Mouse (Mus musculus) cerebellum, adult (tissue): ENCODE measurements around the gene 2010003K11Rik.

ENCODE experiments used
- ATAC-seq: cut with Nextera tagmentation; 2 replicates; pipeline ENCODE4 v1.9.2; 2017; ENCODE audit warnings: mild to moderate bottlenecking, moderate library complexity, mixed read lengths; ENCODE audit not compliant: insufficient number of reproducible peaks, low FRiP score, low TSS enrichment

Gene 2010003K11Rik

DNA sequence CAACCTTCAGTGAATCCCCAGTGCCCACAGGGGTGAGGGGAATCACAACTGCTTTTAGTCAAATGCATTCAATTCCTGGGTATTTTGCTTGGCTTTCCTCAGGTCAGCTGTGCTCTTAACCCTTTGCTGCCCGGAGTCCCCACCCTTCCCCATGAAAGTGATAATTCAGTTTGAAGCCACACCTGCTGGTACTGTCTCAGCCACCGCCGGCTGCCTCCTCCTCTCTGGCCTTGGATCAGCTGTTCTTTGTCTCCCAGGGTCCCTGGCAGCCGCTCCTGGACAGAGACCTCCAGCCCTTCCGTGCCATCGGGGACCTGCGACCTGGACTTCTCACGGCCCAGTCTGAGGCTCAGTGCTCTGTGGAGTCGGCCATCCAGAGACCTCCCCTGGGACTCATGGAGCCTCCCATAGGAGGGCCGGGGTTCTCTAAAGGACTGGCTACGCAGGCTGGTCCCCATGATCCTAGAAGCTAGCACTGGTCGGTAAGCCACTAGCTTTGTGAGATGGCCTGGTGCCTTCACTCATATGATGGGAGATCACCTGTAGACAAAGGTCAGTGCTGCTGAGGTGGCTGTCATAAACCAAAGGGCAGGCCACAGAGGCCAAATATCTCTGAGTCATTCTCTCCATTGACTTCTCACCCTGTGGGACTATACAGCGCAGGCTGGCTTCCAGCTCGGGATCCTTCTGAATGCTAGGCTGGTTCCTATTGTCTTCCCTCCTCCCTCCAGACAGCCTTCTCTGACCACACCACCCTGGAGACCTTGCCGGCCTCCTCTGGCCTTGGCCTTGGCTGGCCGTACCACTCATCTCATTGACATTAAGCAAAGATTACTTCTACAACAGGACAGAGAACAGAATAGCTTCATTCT lies at the start of gene 2010003K11Rik:
Gene 2010003K11Rik (minus strand): TSS at position 522 of the 872 bp plus-strand sequence.
- no peak for ATAC-seq

GRCm38 (mm10) chr19:4547801-4548200 lies 49.4 kb upstream of the 2010003K11Rik start:
- ATAC-seq = no peak

GRCm38 (mm10) chr19:4545841-4546240 lies 47.5 kb upstream of the 2010003K11Rik start:
- ATAC-seq = no peak

GRCm38 (mm10) chr19:4545091-4545490 lies 46.7 kb upstream of the 2010003K11Rik start:
- ATAC-seq = no peak

- ATAC-seq = no peak
These were observed 43.7 kb upstream of the 2010003K11Rik start for GRCm38 (mm10) chr19:4542081-4542480.

- no peak for ATAC-seq
These were observed 42.6 kb upstream of the 2010003K11Rik start for GRCm38 (mm10) chr19:4540992-4541391.

GRCm38 (mm10) chr19:4540263-4540662 lies 41.9 kb upstream of the 2010003K11Rik start:
- ATAC-seq = no peak

GRCm38 (mm10) chr19:4536606-4537005 lies 38.2 kb upstream of the 2010003K11Rik start:
- ATAC-seq = no peak

DNA sequence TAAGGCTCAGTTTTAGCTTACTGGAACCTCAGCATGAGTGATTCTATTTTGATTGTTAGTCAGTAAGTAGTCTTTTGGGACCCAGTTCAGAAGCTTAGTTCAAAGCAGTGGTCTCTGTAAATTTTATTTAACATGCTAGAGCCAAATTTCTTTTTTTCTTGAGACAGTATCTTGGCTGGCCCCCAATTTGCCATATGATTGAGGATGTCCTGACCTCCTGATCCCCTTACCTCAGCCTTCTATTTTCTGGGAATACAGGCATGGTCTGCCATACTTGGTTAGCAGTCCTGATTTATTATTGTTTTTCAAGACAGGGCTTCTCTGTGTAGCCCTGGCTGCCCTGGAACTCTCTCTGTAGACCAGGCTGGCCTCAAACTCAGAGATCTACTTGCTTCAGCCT lies 37.5 kb upstream of the 2010003K11Rik start:
- ATAC-seq = no peak

GRCm38 (mm10) chr19:4534646-4535045 lies 36.3 kb upstream of the 2010003K11Rik start:
- ATAC-seq = no peak

DNA sequence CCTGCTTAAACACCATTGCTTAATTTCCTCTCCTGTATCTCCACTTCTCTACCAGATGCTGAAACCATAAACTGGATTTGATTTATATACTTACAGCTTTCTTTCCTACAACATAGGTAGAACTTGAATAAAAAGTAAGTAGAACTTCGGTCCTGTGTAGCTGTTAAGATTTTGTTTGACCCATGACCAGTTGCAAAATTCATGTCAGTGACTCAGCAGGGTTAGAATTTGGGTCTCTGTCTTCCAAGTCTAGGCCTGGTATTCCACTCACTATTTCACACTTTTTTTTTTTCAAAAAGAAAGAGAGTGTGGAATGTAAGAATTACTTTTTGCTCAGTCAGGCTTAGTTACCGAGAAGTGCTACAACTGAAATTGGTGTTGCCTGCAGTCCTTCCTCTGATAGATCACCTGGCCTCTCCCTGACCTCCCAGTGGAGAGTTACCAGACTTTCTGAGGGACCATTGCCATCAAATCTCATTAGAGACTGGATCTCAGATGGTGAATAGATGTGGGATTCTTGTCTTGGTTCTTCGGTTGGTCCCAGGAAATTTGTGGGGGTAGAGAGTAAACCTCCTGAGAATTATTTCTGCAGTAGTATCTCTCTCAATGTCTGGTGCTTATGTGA lies 23.2 kb upstream of the 2010003K11Rik start:
- no peak for ATAC-seq

GRCm38 (mm10) chr19:4517483-4517882 lies 19.1 kb upstream of the 2010003K11Rik start:
- no peak for ATAC-seq

- ATAC-seq = no peak
These were observed 17.9 kb upstream of the 2010003K11Rik start for GRCm38 (mm10) chr19:4516288-4516687.

DNA sequence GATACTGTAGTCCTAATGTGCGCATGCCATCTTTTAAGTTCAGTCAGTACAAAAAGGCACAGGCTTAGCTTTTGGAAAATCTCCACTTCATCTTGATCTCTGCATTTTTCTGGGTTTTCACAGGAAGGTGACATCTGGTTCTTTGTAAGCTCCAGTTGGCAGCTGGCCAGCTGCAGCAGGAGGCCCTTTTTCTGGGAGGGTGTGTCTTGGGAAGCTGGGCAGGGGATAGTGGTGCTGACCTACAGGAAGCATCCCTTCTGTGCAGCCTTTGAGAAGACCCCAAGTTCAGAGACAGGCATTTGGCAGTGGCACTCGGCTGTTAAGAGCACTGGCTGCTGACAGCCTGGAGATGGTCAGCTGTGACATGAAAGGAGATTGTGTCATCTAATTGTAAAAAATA lies 17.4 kb upstream of the 2010003K11Rik start:
- ATAC-seq = no peak

- no peak for ATAC-seq
These were observed 15.0 kb upstream of the 2010003K11Rik start for GRCm38 (mm10) chr19:4513236-4513858.

DNA sequence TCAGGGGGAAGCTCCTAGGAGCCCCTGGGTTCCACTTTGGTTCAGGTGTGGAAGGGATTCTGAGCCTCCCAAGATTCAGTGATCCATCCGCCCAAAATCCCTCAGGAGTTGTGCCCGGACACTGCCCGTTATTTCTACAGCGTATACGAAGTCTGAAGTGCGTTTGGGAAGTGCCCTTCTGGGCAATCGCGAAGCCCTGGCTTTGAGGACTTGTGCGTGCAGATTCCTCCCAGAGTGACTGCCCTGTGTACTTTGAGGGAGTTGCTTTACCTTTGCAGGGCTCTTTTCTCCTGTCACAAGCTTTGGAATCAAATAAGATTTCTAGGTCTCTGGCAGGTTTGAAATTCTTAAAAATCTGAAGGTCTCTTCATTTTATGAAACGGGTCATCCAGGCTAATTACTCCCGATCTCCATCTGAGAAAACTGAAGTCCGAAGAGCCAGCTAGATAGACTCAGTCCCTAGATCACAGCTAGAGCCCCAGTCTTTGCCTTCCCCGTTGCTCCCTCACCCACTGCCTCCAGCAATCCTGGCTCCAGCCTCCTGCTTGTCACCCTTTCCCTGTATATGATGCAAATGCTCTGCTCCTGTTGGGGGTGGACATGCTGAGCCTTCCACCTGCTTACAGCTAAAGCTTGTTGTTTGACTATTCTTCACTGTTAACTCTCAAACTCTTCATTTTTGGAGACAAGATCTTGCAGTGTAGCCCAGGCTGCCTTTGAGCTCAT lies 12.9 kb upstream of the 2010003K11Rik start:
- ATAC-seq = no peak

DNA sequence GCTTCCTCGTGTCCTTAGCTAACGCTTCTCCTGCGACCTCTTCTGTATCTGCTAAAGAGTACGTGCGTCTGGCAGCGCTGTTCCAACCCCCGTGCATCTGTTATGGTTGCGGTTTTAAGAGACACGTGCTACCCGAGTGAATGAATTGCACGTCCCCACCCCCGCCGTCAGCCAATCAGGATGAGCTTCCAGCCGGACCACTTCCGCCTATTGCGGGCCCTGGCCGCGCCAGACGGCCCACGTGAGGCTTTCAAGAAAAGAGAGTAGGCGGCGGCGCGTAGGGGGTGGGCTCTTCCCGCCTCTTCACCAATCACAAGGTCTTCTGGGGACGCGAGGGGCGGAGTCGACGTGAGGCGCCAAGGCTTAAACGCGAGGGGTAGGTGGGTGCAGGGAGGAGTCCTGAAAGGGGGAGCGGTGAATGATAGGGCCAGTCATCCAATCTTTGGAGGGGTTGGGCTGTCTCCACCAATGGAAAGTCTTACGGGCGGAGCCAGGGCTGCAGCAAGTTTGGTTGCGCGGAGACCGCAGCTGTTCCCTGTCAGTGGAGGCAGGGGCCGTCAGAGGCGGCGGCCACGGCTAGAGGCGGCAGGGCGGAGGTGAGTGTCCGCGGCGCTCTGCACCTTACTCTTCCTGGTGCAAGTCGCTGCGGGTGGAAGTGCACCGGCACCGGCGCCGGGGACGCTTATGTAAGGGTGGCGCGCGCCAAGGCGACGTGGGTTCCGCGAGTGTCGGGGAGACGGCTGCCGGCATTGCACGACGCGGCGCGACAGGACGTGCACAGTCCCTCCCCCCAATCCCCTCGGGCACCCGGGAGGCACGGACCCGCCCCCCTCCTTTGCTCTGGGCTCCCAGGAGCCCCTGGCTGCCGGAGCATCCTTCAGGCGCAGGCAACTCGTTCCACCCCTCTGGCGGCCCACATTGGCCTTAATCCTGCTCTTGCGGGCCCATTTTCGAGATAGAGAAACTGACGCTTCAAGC lies 11.9 kb upstream of the 2010003K11Rik start, which contains the start of gene Pcx:
Gene Pcx (plus strand): TSS at position 487 of the 978 bp plus-strand sequence.
- peak; percentile 97 for ATAC-seq

DNA sequence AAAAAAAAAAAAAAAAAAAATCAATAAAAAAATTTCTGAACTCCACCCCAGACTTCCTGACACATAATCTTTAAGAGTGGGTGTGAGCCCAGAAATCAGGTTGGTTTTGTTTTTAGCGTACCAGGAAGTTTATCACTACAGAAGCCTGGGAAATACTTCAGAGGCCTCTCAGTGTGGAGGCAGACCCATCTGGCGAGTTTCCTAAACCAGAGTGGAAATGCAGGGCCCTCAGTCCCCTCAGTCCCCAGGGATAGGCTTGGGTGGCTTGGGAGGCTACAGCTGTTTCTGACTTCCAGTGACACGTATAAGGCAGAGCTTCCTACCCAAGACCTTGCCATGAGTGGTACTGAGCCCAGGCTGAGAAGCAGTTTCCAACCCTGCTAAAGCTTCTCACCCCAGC lies 9.4 kb upstream of the 2010003K11Rik start:
- no peak for ATAC-seq

DNA sequence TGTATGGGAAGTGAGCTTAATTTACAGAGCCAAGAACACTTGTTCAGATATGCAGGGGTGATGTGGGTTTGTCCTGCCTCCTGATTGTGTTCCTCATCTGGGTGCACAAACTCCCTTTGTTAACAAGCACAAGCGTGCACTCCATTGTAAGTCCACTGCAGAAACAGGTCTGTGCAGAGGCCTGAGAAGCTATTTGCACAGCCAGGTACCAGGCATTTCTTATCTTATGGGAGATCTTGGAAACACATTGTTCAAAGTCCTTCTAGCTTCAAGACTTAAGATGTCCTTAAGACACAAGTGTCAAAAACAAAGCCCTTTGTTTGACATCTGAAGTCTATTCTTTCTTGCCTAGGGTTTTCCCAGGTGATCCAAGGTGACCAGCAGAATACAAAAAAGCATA lies 6.4 kb upstream of the 2010003K11Rik start:
- no peak for ATAC-seq
